Mouse (Mus musculus) layer of hippocampus, adult 2 months (tissue): ENCODE measurements around the gene Zfp91. TPM values are rescaled to one million over a fixed set of nuclear protein-coding genes. Genes with fewer than 3 reads are reported as not detected.

Experiments
- DNase-seq, 2 experiments: peaks; one replicate each; pipeline ENCODE4 v3.0.0; 2022; ENCODE audit warnings: low spot score in 2 of 2
- H3K27ac ChIP-seq: fragments of 200-600 bp; 2 replicates; pipeline ENCODE4 v1.8.1; 2022
- H3K4me3 ChIP-seq: fragments of 200-600 bp; 2 replicates; pipeline ENCODE4 v1.8.1; 2022; ENCODE audit warnings: mild to moderate bottlenecking
- CTCF ChIP-seq: fragments of 200-600 bp; conservative IDR thresholded peaks from 2 replicates; pipeline ENCODE4 v1.8.1; 2022; ENCODE audit warnings: antibody characterized with exemption, mild to moderate bottlenecking, moderate library complexity
- long read RNA-seq, 2 experiments: library from polyadenylated mRNA; stranded (forward); transcript quantifications; one replicate each; pipeline ENCODE4 v2.0.0; 2021; ENCODE audit warnings: borderline mapping rate in 2 of 2
- total RNA-seq, 2 experiments: library from RNA; stranded (reverse); gene quantifications; 2 replicates each; pipeline ENCODE4 v1.2.3; 2021

The Zfp91 gene
- total RNA-seq = 10 to 100 TPM; 87.6 to 94.8 TPM
- long read RNA-seq, experiment 1, full-length matches to known transcripts = 5 of 10 reads
- long read RNA-seq, experiment 1, partial matches to known transcripts = 0 of 10 reads
- long read RNA-seq, experiment 1, other reads (novel, unspliced or antisense) = 5 of 10 reads
- long read RNA-seq, experiment 2, full-length matches to known transcripts = 10 of 23 reads
- long read RNA-seq, experiment 2, partial matches to known transcripts = 1 of 23 reads
- long read RNA-seq, experiment 2, other reads (novel, unspliced or antisense) = 12 of 23 reads

GRCm38 (mm10) chr19:12795511-12796327, at the start of gene Zfp91, which contains the start of gene Lpxn:
Gene Zfp91 (minus strand): TSS chr19:12796126.
Gene Lpxn (plus strand): TSS chr19:12796193.
- peak; percentile 48 for TF ChIP-seq CTCF
- peak within 1 kb of the TSS; percentile 99 for H3K27ac ChIP-seq
- DNase-seq = peak; percentile 96 to 98
- peak within 1 kb of the TSS; percentile 81 for H3K4me3 ChIP-seq

DNA sequence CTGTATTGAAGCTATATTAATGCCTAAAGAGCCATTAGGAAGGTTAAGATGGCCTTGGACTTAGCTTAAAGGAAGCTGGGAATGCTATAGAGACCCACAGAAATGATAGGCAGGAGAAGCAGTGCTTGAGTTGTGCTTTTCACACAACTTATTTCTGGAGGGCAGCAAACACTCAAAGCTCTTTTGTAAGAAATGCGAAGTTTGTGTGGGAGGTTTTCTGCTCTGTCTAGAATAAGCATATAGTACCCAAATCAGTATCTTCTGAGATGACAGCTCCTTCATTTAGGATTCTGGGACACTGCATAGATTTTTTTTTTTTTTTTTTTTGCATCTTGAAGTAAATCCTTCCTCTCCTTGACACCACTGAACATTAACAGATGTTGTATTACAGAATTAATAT, 42.6 kb upstream of the Zfp91 start:
- no peak for TF ChIP-seq CTCF
- H3K4me3 ChIP-seq = no peak overlapping the region
- no peak for DNase-seq
- no peak overlapping the region for H3K27ac ChIP-seq

- TF ChIP-seq CTCF = no peak
- Histone ChIP-seq H3K27ac (peak overlapping the region; percentile 52), H3K4me3 (no peak overlapping the region)
- DNase-seq = peak; percentile 14 to 48
These were observed 37.7 kb upstream of the Zfp91 start for GRCm38 (mm10) chr19:12833625-12834024.

DNA sequence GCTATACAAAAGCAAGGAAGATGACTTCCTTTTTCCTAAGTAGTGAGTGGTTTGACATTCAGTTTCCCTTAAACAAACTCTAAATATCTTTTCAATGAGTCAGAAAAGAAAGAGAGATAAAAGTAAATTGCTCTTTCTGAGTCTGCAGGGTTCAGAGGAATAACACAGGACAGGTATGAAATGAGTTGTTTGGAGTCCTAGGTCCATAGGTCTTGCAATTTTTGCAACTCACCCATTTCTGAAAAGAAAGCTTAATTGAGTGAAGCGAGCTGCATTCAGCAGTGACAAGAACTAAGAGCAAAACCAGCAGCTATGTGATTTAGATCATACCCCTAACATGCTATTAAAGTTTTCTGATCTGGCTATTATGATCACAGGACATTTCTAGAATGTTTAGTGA, 35.6 kb upstream of the Zfp91 start:
- no peak overlapping the region for H3K27ac ChIP-seq
- H3K4me3 ChIP-seq = no peak overlapping the region
- TF ChIP-seq CTCF = no peak
- no peak for DNase-seq

- H3K4me3 ChIP-seq = no peak overlapping the region
- DNase-seq = no peak
- H3K27ac ChIP-seq = no peak overlapping the region
- no peak for TF ChIP-seq CTCF
These were observed 35.0 kb upstream of the Zfp91 start for GRCm38 (mm10) chr19:12830823-12831430.

GRCm38 (mm10) chr19:12824549-12824948, 28.6 kb upstream of the Zfp91 start:
- H3K27ac ChIP-seq = no peak overlapping the region
- DNase-seq = no peak
- H3K4me3 ChIP-seq = no peak overlapping the region
- TF ChIP-seq CTCF = peak; percentile 55

GRCm38 (mm10) chr19:12820383-12820782, 24.5 kb upstream of the Zfp91 start:
- DNase-seq = peak in 1 of 2 experiments; percentile 26
- Histone ChIP-seq H3K27ac (no peak overlapping the region), H3K4me3 (no peak overlapping the region)
- TF ChIP-seq CTCF = peak; percentile 92

- no peak overlapping the region for H3K27ac ChIP-seq
- no peak overlapping the region for H3K4me3 ChIP-seq
- no peak for TF ChIP-seq CTCF
- DNase-seq = no peak
These were observed 22.6 kb upstream of the Zfp91 start for GRCm38 (mm10) chr19:12818507-12818906.

GRCm38 (mm10) chr19:12813883-12814282, 18.0 kb upstream of the Zfp91 start:
- Histone ChIP-seq H3K27ac (no peak overlapping the region), H3K4me3 (no peak overlapping the region)
- TF ChIP-seq CTCF = no peak
- DNase-seq = no peak

DNA sequence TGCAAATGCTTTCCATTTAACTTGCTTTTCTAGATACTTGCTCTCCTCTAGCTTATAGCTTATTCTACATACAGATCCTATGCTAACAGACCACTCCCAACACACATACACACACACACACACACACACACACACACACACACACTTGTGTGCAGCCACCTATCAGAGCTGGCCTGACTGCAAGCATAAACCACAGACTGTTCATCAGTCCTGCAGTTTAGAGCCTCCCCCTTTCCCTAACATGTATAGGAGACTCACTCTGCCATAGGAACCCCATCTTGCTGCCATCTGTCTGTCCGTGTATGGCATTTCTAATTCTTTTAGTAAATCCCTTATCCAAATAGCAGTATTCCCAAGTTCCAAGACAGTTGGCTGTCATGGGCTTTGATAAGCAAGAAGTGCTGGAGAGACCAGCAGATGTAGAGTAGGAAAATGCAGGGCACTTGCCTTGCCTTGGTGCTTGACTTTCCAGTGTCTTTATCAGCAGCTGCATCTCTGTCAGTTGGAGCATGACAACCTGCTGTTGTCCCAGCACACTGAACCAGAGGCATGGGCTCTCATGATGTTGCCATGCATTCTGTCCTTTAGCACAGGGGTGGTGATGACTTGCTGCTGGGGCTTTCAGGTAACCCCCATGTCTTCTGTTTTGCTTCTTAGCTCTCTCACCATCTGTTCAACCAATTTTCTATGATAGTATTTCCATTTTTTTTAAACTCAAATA, 16.9 kb upstream of the Zfp91 start:
- TF ChIP-seq CTCF = no peak
- H3K4me3 ChIP-seq = no peak overlapping the region
- no peak for DNase-seq
- H3K27ac ChIP-seq = no peak overlapping the region

DNA sequence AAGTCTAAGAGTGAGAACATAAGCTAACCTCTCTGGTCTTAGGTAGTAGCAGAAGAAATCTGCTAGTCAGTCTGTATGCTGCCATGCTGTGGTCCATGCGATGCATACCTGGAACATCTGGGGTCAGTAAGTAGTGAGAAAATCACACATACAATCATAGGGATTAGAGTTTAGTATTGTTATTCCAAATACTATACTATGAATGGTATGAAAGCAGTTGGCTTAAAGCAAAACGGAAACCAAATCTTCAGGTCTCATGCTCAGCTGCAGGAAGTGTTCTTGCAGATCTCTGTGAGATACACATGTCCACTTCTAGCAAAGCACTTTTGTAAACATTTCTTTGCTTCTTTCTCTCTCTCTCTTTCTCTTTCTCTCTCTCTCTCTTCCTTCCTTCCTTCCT, 10.3 kb upstream of the Zfp91 start:
- TF ChIP-seq CTCF = no peak
- Histone ChIP-seq H3K27ac (no peak overlapping the region), H3K4me3 (no peak overlapping the region)
- DNase-seq = no peak

DNA sequence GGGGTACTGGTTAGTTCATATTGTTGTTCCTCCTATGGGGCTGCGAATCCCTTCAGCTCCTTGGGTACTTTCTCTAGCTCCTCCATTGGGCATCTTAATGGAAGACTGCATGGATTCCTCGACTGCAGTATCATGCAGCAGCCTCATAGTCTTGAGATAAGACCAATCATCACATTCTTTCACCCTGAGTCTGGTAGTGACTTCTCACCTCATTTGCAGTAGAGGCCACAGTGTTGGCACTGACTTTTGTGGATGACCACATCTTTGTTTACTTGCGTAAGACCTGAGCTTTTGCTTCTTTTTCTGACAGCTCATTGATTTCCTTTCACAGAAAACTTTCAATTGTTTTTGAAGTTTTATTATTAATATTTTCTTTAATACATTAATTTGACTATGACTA, 9.8 kb upstream of the Zfp91 start:
- H3K27ac ChIP-seq = no peak overlapping the region
- H3K4me3 ChIP-seq = no peak overlapping the region
- no peak for TF ChIP-seq CTCF
- no peak for DNase-seq

DNA sequence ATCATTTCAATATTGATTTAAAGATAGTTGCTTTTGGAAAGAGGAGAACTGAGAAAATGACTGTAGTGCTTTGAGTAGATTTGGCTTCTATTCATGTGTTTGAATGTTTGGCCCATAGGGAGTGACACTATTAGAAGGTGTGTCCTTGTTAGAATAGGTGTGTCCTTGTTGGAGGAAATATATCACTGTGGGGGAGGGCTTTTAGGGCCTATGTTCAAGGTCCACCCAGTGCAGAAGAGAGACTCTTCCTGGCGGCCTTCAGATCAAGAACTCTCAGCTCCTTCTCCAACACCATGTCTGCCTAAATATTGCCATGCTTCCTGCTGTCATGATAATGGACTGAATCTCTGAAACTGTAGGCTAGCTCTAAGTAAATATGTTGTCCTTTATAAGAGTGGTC, 8.3 kb upstream of the Zfp91 start:
- TF ChIP-seq CTCF = no peak
- no peak overlapping the region for H3K27ac ChIP-seq
- DNase-seq = no peak
- H3K4me3 ChIP-seq = no peak overlapping the region
